8 mouse cellular contexts compared by ENCODE assay signal in genomic region chr7:118242309-118242708, GRCm38 (mm10). TPM values are rescaled to one million over a fixed set of nuclear protein-coding genes. Genes with fewer than 3 reads are reported as not detected.
DNase-seq lines count a peak whose midpoint lies in the region; ATAC-seq and TF ChIP-seq lines count a peak whose summit lies in the region.

No protein-coding gene starts in this region.

- no peak for TF ChIP-seq EP300 in stomach, postnatal 0 days (optimal IDR thresholded peaks at IDR 0.05)

- ATAC-seq in neural tube, embryonic 11.5 days (ENCODE audit: insufficient read depth, low FRiP score, low TSS enrichment), result no peak
- ATAC-seq in limb, embryonic 15.5 days (ENCODE audit: insufficient number of reproducible peaks, low FRiP score, low TSS enrichment, low read depth), result no peak
- ATAC-seq in stomach, postnatal 0 days (ENCODE audit: low FRiP score, low TSS enrichment), result no peak

- no peaks in the 10 kb centered on the region for H3K27me3 ChIP-seq in neural tube, embryonic 11.5 days (ENCODE audit: control insufficient read depth, insufficient read depth, low read length)
- H3K27me3 ChIP-seq in limb, embryonic 15.5 days, result no peaks in the 10 kb centered on the region
- no peaks in the 10 kb centered on the region for H3K27me3 ChIP-seq in stomach, postnatal 0 days (ENCODE audit: control insufficient read depth, insufficient read depth, low read length)

- no peaks in the 10 kb centered on the region for H3K9me3 ChIP-seq in neural tube, embryonic 11.5 days (ENCODE audit: control insufficient read depth, low read length)
- H3K9me3 ChIP-seq in limb, embryonic 15.5 days, result no peaks in the 10 kb centered on the region
- H3K9me3 ChIP-seq in stomach, postnatal 0 days (ENCODE audit: control insufficient read depth, low read length), result no peaks in the 10 kb centered on the region

- H3K4me1 ChIP-seq in neural tube, embryonic 11.5 days (ENCODE audit: control insufficient read depth, insufficient read depth, low read length), result peaks cover 5% of the 10 kb centered on the region
- H3K4me1 ChIP-seq in limb, embryonic 15.5 days, result peaks cover 16% of the 10 kb centered on the region; the same call in 1 of the 2 replicates
- H3K4me1 ChIP-seq in stomach, postnatal 0 days (replicated peaks; ENCODE audit: control insufficient read depth, insufficient read depth), result 0 out of 2 replicates have a peak, but pooled peaks cover 2% of the 10 kb centered on the region

- H3K4me3 ChIP-seq in neural tube, embryonic 11.5 days (ENCODE audit: low read depth, low read length), result peak overlapping the region; percentile 95
- peak overlapping the region; percentile 98 for H3K4me3 ChIP-seq in limb, embryonic 15.5 days
- peak overlapping the region; percentile 94 for H3K4me3 ChIP-seq in stomach, postnatal 0 days (ENCODE audit: low read depth, low read length)

- no peaks in the 10 kb centered on the region for H3K36me3 ChIP-seq in neural tube, embryonic 11.5 days (ENCODE audit: control insufficient read depth, insufficient read depth, low read length)
- no peaks in the 10 kb centered on the region for H3K36me3 ChIP-seq in limb, embryonic 15.5 days
- H3K36me3 ChIP-seq in stomach, postnatal 0 days (ENCODE audit: control insufficient read depth, insufficient read depth, low read length), result no peaks in the 10 kb centered on the region

- no peak overlapping the region; the same call in 1 of the 2 replicates for H3K27ac ChIP-seq in neural tube, embryonic 11.5 days (ENCODE audit: low read depth, low read length)
- peak overlapping the region; percentile 95; the same call in 1 of the 2 replicates for H3K27ac ChIP-seq in limb, embryonic 15.5 days
- H3K27ac ChIP-seq in stomach, postnatal 0 days (replicated peaks), result peak overlapping the region; percentile 98

- H3K4me2 ChIP-seq in neural tube, embryonic 11.5 days (ENCODE audit: low read depth), result peak overlapping the region; percentile 70
- peak overlapping the region; percentile 76 for H3K4me2 ChIP-seq in limb, embryonic 15.5 days
- peak overlapping the region; percentile 67 for H3K4me2 ChIP-seq in stomach, postnatal 0 days (replicated peaks; ENCODE audit: low read depth)

- TF ChIP-seq CTCF in stomach, postnatal 0 days (IDR thresholded peaks at IDR 0.05; ENCODE audit: low read depth), result no peak

- peak; percentile 27 for DNase-seq in cerebellum, adult 9-10 months
- no peak for DNase-seq in cerebellum, adult 9-11 months
- no peak for DNase-seq in neural tube, embryonic 11.5 days (ENCODE audit: low spot score)
- DNase-seq in neural tube, embryonic 10.5 days (ENCODE audit: extremely low spot score, low spot score), result no peak
- DNase-seq in stomach, postnatal 0 days (ENCODE audit: low spot score), result no peak
- no peak for DNase-seq in right cerebral cortex, adult 18-20 months
- DNase-seq in yolk sac, embryonic 10.5 days (ENCODE audit: low spot score), result no peak

- peak overlapping the region; percentile 95 for H3K9ac ChIP-seq in neural tube, embryonic 11.5 days (ENCODE audit: low read length)
- H3K9ac ChIP-seq in limb, embryonic 15.5 days, result peak overlapping the region; percentile 97
- peak overlapping the region; percentile 97 for H3K9ac ChIP-seq in stomach, postnatal 0 days (ENCODE audit: low read length)

- WGBS in neural tube, embryonic 11.5 days, result 24% methylated on average over 6 of the region's 6 CpGs
- WGBS in limb, embryonic 15.5 days, result 17% methylated on average over 6 of the region's 6 CpGs
- 8% methylated on average over 6 of the region's 6 CpGs for WGBS in stomach, postnatal 0 days

RNA-seq across cellular contexts. Expression of gene Smg1, which starts 1.2 kb away (rescaled TPM):
- polyA plus RNA-seq in neural tube, embryonic 11.5 days (2014; fragmentation: Nextera tagmentation; extraction: Ambion mirVana), result 17.7 and 18.8 TPM in 2 replicates
- polyA plus RNA-seq in limb, embryonic 15.5 days (2015; fragmentation: Nextera tagmentation; extraction: Ambion mirVana), result 17.2 and 18.3 TPM in 2 replicates
- 6.4 and 8.5 TPM in 2 replicates for polyA plus RNA-seq in stomach, postnatal 0 days (2015; fragmentation: Nextera tagmentation; extraction: Ambion mirVana)
